Mouse (Mus musculus) induced T-regulatory cell, adult 2 months (primary cell): ENCODE results near the gene Aldh1a2.
A peak's percentile ranks its signal among the peaks of the same experiment; 100 is the strongest.

Experiments
- DNase-seq: peaks from one replicate; pipeline ENCODE4 v3.0.0-alpha.2; 2012; ENCODE audit warnings: low read depth

Gene Aldh1a2

GRCm38 (mm10) chr9:71216036-71216995 is 727 bp downstream of the Aldh1a2 start:
- peak; percentile 7 for DNase-seq

GRCm38 (mm10) chr9:71216996-71217792 is 1.6 kb downstream of the Aldh1a2 start:
- DNase-seq, result peak; percentile 16

- no peak for DNase-seq
These were observed 2.2 kb downstream of the Aldh1a2 start for GRCm38 (mm10) chr9:71217793-71218095.

GRCm38 (mm10) chr9:71219161-71219560 is 3.6 kb downstream of the Aldh1a2 start:
- DNase-seq, result no peak

GRCm38 (mm10) chr9:71220401-71220800 is 4.8 kb downstream of the Aldh1a2 start:
- DNase-seq, result no peak

GRCm38 (mm10) chr9:71227226-71227970 is 11.8 kb downstream of the Aldh1a2 start:
- no peak for DNase-seq

- no peak for DNase-seq
These were observed 14.4 kb downstream of the Aldh1a2 start for GRCm38 (mm10) chr9:71230011-71230410.

GRCm38 (mm10) chr9:71236540-71236939 is 21.0 kb downstream of the Aldh1a2 start:
- DNase-seq, result no peak

- no peak for DNase-seq
These were observed 24.3 kb downstream of the Aldh1a2 start for GRCm38 (mm10) chr9:71239926-71240325.

GRCm38 (mm10) chr9:71241515-71242411 is 26.2 kb downstream of the Aldh1a2 start:
- no peak for DNase-seq

GRCm38 (mm10) chr9:71242412-71242781 is 26.8 kb downstream of the Aldh1a2 start:
- DNase-seq, result no peak

- DNase-seq, result no peak
These were observed 38.8 kb downstream of the Aldh1a2 start for GRCm38 (mm10) chr9:71254380-71254779.

GRCm38 (mm10) chr9:71262711-71263110 is 47.1 kb downstream of the Aldh1a2 start:
- no peak for DNase-seq

- DNase-seq, result no peak
These were observed 54.1 kb downstream of the Aldh1a2 start for GRCm38 (mm10) chr9:71269711-71270110.

- no peak for DNase-seq
These were observed 54.6 kb downstream of the Aldh1a2 start for GRCm38 (mm10) chr9:71270205-71270604.

GRCm38 (mm10) chr9:71276149-71276721 is 60.6 kb downstream of the Aldh1a2 start:
- no peak for DNase-seq

GRCm38 (mm10) chr9:71278741-71279140 is 63.2 kb downstream of the Aldh1a2 start:
- no peak for DNase-seq

GRCm38 (mm10) chr9:71283156-71283555 is 67.6 kb downstream of the Aldh1a2 start:
- DNase-seq, result no peak

- DNase-seq, result no peak
These were observed 69.6 kb downstream of the Aldh1a2 start for GRCm38 (mm10) chr9:71285231-71285630.

- no peak for DNase-seq
These were observed 70.8 kb downstream of the Aldh1a2 start for GRCm38 (mm10) chr9:71286420-71286819.

GRCm38 (mm10) chr9:71288738-71289137 is 73.1 kb downstream of the Aldh1a2 start:
- DNase-seq, result no peak
